ENCODE assay signal across 8 mouse cellular contexts in genomic region chr10:119131977-119132376, GRCm38 (mm10).
DNase-seq lines count a peak whose midpoint lies in the region; ATAC-seq and TF ChIP-seq lines count a peak whose summit lies in the region.

No protein-coding gene starts in this region.

- intact Hi-C loops in heart, adult 2 months (cut with DNase I): no loop called here

- peaks cover 15% of the 10 kb centered on the region for H3K4me1 ChIP-seq in heart, embryonic 12.5 days (replicated peaks)
- no peaks in the 10 kb centered on the region for H3K4me1 ChIP-seq in heart, adult 2 months (ENCODE audit: control insufficient read depth, insufficient read depth, low read length)
- H3K4me1 ChIP-seq in forebrain, embryonic 12.5 days: peaks cover 5% of the 10 kb centered on the region; the same call in 1 of the 2 replicates
- peaks cover 6% of the 10 kb centered on the region; the same call in 1 of the 2 replicates for H3K4me1 ChIP-seq in limb, embryonic 15.5 days

- TF ChIP-seq POLR2A in heart, adult 2 months (IDR thresholded peaks at IDR 0.05; ENCODE audit: insufficient read depth, low read depth, low read length): no peak

- H3K9me3 ChIP-seq in heart, embryonic 12.5 days (replicated peaks): no peaks in the 10 kb centered on the region; the same call in 1 of the 2 replicates
- H3K9me3 ChIP-seq in forebrain, embryonic 12.5 days: no peaks in the 10 kb centered on the region
- no peaks in the 10 kb centered on the region for H3K9me3 ChIP-seq in limb, embryonic 15.5 days

- no peak overlapping the region for H3K4me3 ChIP-seq in heart, embryonic 12.5 days
- no peak overlapping the region for H3K4me3 ChIP-seq in heart, adult 2 months
- H3K4me3 ChIP-seq in forebrain, embryonic 12.5 days (replicated peaks): no peak overlapping the region
- 0 out of 2 replicates have a peak overlapping the region, but pooled peaks have one; percentile 7 for H3K4me3 ChIP-seq in limb, embryonic 15.5 days

- DNase-seq in heart, adult 2 months: no peak
- DNase-seq in brain, adult 2 months (ENCODE audit: low read depth, low spot score): peak; percentile 36
- DNase-seq in kidney, adult 11 months: no peak
- no peak for DNase-seq in spleen, adult 18-20 months

- no peaks in the 10 kb centered on the region for H3K79me2 ChIP-seq in heart, adult 2 months (replicated peaks; ENCODE audit: control insufficient read depth, insufficient read depth, low read length)

- H3K27ac ChIP-seq in heart, embryonic 12.5 days (ENCODE audit: poor library complexity, severe bottlenecking): no peak overlapping the region
- H3K27ac ChIP-seq in heart, adult 2 months: no peak overlapping the region
- H3K27ac ChIP-seq in forebrain, embryonic 12.5 days: 0 out of 2 replicates have a peak overlapping the region, but pooled peaks have one; percentile 31
- H3K27ac ChIP-seq in limb, embryonic 15.5 days: no peak overlapping the region

- TF ChIP-seq CTCF in heart, adult 2 months (IDR thresholded peaks at IDR 0.05): no peak

- no peaks in the 10 kb centered on the region for H3K36me3 ChIP-seq in heart, embryonic 12.5 days
- H3K36me3 ChIP-seq in heart, adult 2 months (ENCODE audit: control insufficient read depth, insufficient read depth, low read length): no peaks in the 10 kb centered on the region
- no peaks in the 10 kb centered on the region for H3K36me3 ChIP-seq in forebrain, embryonic 12.5 days (replicated peaks)
- no peaks in the 10 kb centered on the region for H3K36me3 ChIP-seq in limb, embryonic 15.5 days

- peak overlapping the region; percentile 53 for H3K4me2 ChIP-seq in heart, embryonic 12.5 days
- H3K4me2 ChIP-seq in forebrain, embryonic 12.5 days: no peak overlapping the region
- peak overlapping the region; percentile 33; the same call in 1 of the 2 replicates for H3K4me2 ChIP-seq in limb, embryonic 15.5 days

- H3K9ac ChIP-seq in heart, embryonic 12.5 days: no peak overlapping the region
- no peak overlapping the region for H3K9ac ChIP-seq in heart, adult 2 months (ENCODE audit: low read depth, low read length)
- H3K9ac ChIP-seq in forebrain, embryonic 12.5 days: no peak overlapping the region
- H3K9ac ChIP-seq in limb, embryonic 15.5 days: no peak overlapping the region

- no peak for ATAC-seq in heart, embryonic 12.5 days (ENCODE audit: insufficient number of reproducible peaks, low FRiP score)
- ATAC-seq in forebrain, embryonic 12.5 days (ENCODE audit: low FRiP score): peak; percentile 74; the same call in 1 of the 2 replicates
- ATAC-seq in limb, embryonic 15.5 days (ENCODE audit: insufficient number of reproducible peaks, low FRiP score, low TSS enrichment, low read depth): 0 out of 2 replicates have a peak, but pooled peaks have one; percentile 40
- no peak for ATAC-seq in CD4-positive, CD25-positive, alpha-beta regulatory T cell, adult 4 months

- 43% methylated on average over 16 of the region's 16 CpGs for WGBS in heart, embryonic 12.5 days
- 54% methylated on average over 16 of the region's 16 CpGs for WGBS in heart, adult 2 months
- WGBS in forebrain, embryonic 12.5 days: 54% methylated on average over 16 of the region's 16 CpGs
- WGBS in limb, embryonic 15.5 days: 23% methylated on average over 16 of the region's 16 CpGs

- TF ChIP-seq EP300 in heart, adult 2 months (IDR thresholded peaks at IDR 0.05; ENCODE audit: insufficient read depth, low read depth, low read length): no peak

- H3K27me3 ChIP-seq in heart, embryonic 12.5 days (replicated peaks): no peaks in the 10 kb centered on the region
- no peaks in the 10 kb centered on the region for H3K27me3 ChIP-seq in heart, adult 2 months (ENCODE audit: control insufficient read depth, insufficient read depth, low read length)
- no peaks in the 10 kb centered on the region for H3K27me3 ChIP-seq in forebrain, embryonic 12.5 days
- H3K27me3 ChIP-seq in limb, embryonic 15.5 days: 0 out of 2 replicates have a peak, but pooled peaks cover 3% of the 10 kb centered on the region

Comparison
In these comparisons a context has a peak if more than half of its experiments do, and no peak if none do; other contexts are left out.
1. ATAC-seq: peak in forebrain, embryonic 12.5 days (single experiment) and limb, embryonic 15.5 days (single experiment); none in heart, embryonic 12.5 days (single experiment) and CD4-positive, CD25-positive, alpha-beta regulatory T cell, adult 4 months (single experiment).